Mouse (Mus musculus) olfactory bulb, adult 2 months (tissue): ENCODE measurements around the gene Ap1s2. TPM values are rescaled to one million over a fixed set of nuclear protein-coding genes. Genes with fewer than 3 reads are reported as not detected.

Experiments used
- H3K27ac ChIP-seq: fragments of 200-500 bp; 2 replicates; pipeline ENCODE4 v1.5.1; 2012; ENCODE audit warnings: low read depth, low read length; ENCODE audit not compliant: insufficient read depth
- H3K4me1 ChIP-seq: fragments of 200-500 bp; 2 replicates; pipeline ENCODE4 v1.6.1; 2012; ENCODE audit warnings: low read length; ENCODE audit not compliant: control insufficient read depth, insufficient read depth
- H3K4me3 ChIP-seq: fragments of 200-500 bp; 2 replicates; pipeline ENCODE4 v1.5.1; 2012; ENCODE audit warnings: mild to moderate bottlenecking, low read depth, low read length, moderate library complexity; ENCODE audit not compliant: insufficient read depth
- CTCF ChIP-seq: fragments of 200-500 bp; IDR thresholded peaks from 2 replicates; pipeline ENCODE4 v1.5.1; 2012; ENCODE audit warnings: low read depth, mild to moderate bottlenecking, low read length, moderate library complexity; ENCODE audit not compliant: insufficient read depth
- POLR2A ChIP-seq: fragments of 200-500 bp; IDR thresholded peaks from 2 replicates; pipeline ENCODE4 v1.6.1; 2012; ENCODE audit warnings: mild to moderate bottlenecking, low read depth, low read length, moderate library complexity; ENCODE audit not compliant: insufficient read depth
- WGBS: fragments of 180-500 bp; shearing (Covaris S2); methylation state at CpG from one replicate; pipeline ENCODE4 v1.1.7; 2018; 5-methylcytosine and 5-hydroxymethylcytosine counted together
- polyA plus RNA-seq: library from polyadenylated mRNA; stranded (reverse); fragments of >200 nt; gene quantifications from 2 replicates; pipeline ENCODE4 v1.2.4, GENCODE M21; 2012; ENCODE audit warnings: low replicate concordance; ENCODE audit not compliant: missing spikeins, insufficient read depth, insufficient read length

Ap1s2 gene
- not detected in 2 replicates for polyA plus RNA-seq

GRCm38 (mm10) chrX:163908337-163909250 lies at the start of gene Ap1s2:
Gene Ap1s2 (plus strand): TSS chrX:163909017.
- H3K4me3 ChIP-seq: peak within 1 kb of the TSS; percentile 85
- TF ChIP-seq POLR2A: peak; percentile 73
- no peak for TF ChIP-seq CTCF
- 20% methylated on average over 76 of the region's 80 CpGs for WGBS
- no peaks in the 10 kb centered on the region for H3K4me1 ChIP-seq
- peak within 1 kb of the TSS; percentile 90 for H3K27ac ChIP-seq

DNA sequence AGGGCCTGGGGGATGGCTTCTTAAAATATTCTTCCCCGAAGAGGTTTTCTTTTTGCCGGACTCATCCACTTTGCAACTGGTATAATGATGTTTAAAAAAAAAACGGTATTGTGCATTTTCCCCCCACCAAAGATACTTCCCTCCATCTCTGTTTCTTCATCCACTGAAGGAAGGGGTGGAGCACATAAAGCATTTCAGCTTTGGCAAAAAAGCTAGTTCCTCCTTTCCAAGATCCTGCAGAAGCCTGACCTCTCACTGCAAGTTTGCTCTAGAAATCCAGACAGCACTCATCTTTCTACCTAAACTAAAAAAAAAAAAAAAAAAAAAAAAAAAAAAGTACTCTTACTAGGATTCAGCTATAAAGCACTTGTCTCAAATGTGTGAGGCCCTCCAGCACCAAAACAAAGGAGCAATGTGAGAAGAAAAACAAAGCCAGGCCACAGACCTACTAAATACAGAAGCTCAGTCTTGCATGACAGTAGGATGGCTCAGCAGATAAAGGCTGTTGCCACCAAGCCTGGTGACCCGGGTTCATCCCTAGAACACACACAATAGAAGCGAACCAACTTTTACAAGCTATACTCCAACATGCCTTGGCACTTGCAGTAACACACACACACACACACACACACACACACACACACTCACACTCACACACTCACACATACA lies 41.0 kb upstream of the Ap1s2 start:
- H3K4me3 ChIP-seq: no peak overlapping the region
- WGBS: 62% methylated on average over 5 of the region's 5 CpGs
- no peak overlapping the region for H3K27ac ChIP-seq
- H3K4me1 ChIP-seq: 0 out of 2 replicates have a peak, but pooled peaks cover 4% of the 10 kb centered on the region
- TF ChIP-seq CTCF: no peak
- TF ChIP-seq POLR2A: no peak

GRCm38 (mm10) chrX:163868659-163869278 lies 40.0 kb upstream of the Ap1s2 start:
- no peak for TF ChIP-seq POLR2A
- Histone ChIP-seq H3K4me3 (no peak overlapping the region), H3K4me1 (0 out of 2 replicates have a peak, but pooled peaks cover 4% of the 10 kb centered on the region), H3K27ac (no peak overlapping the region)
- 77% methylated on average over 11 of the region's 11 CpGs for WGBS

DNA sequence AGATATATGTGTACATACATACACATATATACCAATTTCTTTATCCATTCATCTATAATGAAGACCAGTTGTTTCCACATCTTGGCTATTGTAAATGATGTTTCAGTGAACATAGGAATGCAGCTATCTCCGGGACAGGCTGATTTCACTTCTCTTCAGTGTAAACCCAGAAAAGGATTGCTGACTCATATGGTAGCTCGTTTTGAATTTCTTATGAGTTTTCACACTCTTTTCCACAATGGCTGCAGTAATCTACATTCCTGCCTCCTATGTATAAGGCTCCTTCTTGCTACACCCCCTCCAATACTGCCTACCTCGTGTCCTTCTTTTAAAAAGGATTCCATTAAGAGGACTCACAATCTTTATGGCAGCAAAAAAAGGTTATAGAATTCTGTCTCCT lies 32.9 kb upstream of the Ap1s2 start:
- TF ChIP-seq POLR2A (no peak), CTCF (no peak)
- WGBS: 78% methylated on average over 3 of the region's 3 CpGs
- Histone ChIP-seq H3K4me1 (peaks cover 3% of the 10 kb centered on the region), H3K4me3 (no peak overlapping the region), H3K27ac (no peak overlapping the region)

DNA sequence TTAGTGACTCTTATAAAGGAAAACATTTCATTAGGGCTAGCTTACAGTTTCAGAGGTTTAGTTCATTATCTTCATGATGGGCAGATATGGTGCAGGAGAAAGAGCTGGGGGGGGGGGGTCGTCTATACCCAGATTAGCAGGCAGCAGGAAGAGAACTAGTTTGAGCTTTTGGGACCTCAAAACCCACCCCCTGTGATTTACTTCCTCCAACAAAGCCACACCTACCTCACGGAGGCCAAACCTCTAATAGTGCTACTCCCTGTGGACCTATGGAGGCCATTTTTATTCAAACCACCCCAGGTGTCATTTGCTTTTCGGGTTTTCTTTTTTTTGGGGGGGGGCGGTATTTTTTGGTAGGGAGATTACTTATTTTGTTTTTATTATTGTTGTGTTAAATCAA lies 32.2 kb upstream of the Ap1s2 start:
- Histone ChIP-seq H3K4me1 (peaks cover 3% of the 10 kb centered on the region), H3K4me3 (no peak overlapping the region), H3K27ac (no peak overlapping the region)
- TF ChIP-seq POLR2A (no peak), CTCF (no peak)
- 71% methylated on average over 4 of the region's 4 CpGs for WGBS

- TF ChIP-seq CTCF (no peak), POLR2A (no peak)
- H3K4me1 ChIP-seq: peaks cover 3% of the 10 kb centered on the region
- WGBS: 62% methylated on average over 6 of the region's 6 CpGs
- H3K27ac ChIP-seq: no peak overlapping the region
- no peak overlapping the region for H3K4me3 ChIP-seq
These were observed 29.8 kb upstream of the Ap1s2 start for GRCm38 (mm10) chrX:163879039-163879438.

GRCm38 (mm10) chrX:163879461-163879860 lies 29.4 kb upstream of the Ap1s2 start:
- H3K4me1 ChIP-seq: peaks cover 3% of the 10 kb centered on the region
- 36% methylated on average over 5 of the region's 5 CpGs for WGBS
- H3K27ac ChIP-seq: peak overlapping the region; percentile 62; the same call in 1 of the 2 replicates
- H3K4me3 ChIP-seq: no peak overlapping the region
- TF ChIP-seq CTCF (no peak), POLR2A (no peak)

DNA sequence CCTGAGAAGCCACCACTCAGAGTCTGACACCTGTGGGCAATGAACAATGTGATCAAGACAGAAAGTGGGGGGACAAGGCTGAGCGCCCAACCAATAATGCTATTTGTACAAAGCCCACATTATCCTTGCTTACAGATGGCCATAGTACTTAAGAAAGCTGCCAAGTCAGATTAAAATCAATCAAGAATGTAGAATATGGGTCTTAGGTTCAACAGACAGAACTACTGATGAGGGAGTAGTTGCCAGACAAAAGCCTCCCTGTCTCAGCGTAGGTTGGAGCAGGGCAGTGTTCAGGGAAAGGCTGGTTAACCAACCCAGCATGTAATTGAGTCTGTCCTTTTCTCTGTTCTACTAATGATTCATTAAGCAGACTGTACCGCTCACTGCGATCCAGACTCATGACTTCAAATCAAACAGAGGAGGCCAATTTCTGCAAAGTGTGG lies 23.3 kb upstream of the Ap1s2 start:
- TF ChIP-seq CTCF (no peak), POLR2A (no peak)
- 48% methylated on average over 4 of the region's 4 CpGs for WGBS
- Histone ChIP-seq H3K4me3 (no peak overlapping the region), H3K4me1 (peaks cover 2% of the 10 kb centered on the region; the same call in 1 of the 2 replicates), H3K27ac (no peak overlapping the region)

DNA sequence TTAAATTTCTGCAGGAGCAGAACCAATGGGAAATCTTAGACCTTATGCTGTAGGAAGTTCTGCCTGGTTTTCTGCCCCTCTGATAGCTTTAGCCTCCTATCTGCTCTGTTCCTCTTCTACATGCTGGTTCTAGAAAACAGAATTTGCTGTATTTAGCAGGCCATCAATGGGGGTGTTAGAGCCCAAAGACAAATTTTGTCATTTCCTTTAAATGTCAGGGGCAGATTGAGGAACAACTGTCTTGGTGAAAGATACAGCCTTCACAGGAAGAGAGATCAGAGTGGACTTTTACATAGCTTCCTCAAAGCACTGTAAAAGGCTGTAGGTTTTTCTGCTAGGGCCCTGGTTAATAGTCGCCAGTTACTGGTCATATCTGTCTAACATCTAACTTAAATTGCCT lies 11.5 kb upstream of the Ap1s2 start:
- TF ChIP-seq CTCF: no peak
- no peak for TF ChIP-seq POLR2A
- H3K27ac ChIP-seq: no peak overlapping the region
- no peak overlapping the region for H3K4me3 ChIP-seq
- 89% methylated on average over 1 of the region's 1 CpGs for WGBS
- no peaks in the 10 kb centered on the region for H3K4me1 ChIP-seq
